Comparison of ENCODE assay signal across 10 mouse cellular contexts in the genomic region with DNA sequence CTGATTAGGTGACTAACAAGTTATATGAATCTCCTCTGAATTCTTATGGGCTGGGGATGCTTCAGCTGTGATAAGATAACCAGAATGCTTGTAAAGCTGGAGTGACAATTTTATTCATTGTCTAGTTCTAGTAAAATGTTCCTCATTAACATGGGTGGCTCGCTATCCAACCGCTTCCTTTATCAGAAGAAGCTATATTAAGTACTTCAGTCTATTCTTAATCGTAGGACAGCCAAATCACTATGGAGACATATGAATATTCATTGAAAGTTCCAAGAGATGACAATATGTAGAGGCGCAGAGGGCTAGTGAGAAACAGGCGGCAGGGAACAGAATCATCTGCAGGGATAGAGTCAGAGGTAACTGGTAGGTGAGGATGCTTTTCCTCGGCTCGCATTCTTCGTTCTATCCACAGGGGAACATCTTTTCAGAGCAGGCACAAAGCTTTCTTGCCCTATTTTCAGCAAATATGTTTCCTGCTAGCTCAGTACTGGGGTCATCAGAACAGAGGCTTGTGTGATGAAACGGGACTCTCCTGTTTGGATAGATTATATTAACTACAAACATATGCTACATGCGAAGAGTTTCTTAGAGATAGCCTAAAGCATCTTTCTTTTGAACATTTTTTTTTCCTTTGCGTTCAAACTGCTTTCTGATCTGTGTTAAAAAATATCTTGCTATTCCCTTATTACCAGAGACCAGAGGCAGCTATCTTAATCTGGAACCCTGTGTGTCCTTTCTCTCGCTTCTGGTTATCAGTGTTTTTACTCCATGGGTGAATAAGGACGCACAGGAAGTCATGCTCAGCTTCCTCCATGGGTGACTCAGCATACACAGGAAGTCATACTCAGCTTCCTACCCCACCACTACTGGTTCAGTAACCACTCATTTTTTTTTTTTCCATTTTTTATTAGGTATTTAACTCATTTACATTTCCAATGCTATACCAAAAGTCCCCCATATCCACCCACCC. TPM values are rescaled to one million over a fixed set of nuclear protein-coding genes. Genes with fewer than 3 reads are reported as not detected.
A peak's percentile ranks its signal among the peaks of the same experiment; 100 is the strongest.
DNase-seq lines count a peak whose midpoint lies in the region; ATAC-seq and TF ChIP-seq lines count a peak whose summit lies in the region.
"Had no signal": no experiment of that assay in that cellular context is flagged by ENCODE, and none has a peak within 500 bp of the region (broad histone marks: within the 10 kb centered on the region; RNA-seq: fewer than 3 reads in every experiment).

No protein-coding gene starts in this region.

- no peaks in the 10 kb centered on the region for H3K4me1 ChIP-seq in kidney, embryonic 16.5 days (ENCODE audit: insufficient read depth, low read length)
- peaks cover 6% of the 10 kb centered on the region; the same call in 1 of the 2 replicates for H3K4me1 ChIP-seq in heart, postnatal 0 days (ENCODE audit: control insufficient read depth, insufficient read depth)
- H3K4me1 ChIP-seq in midbrain, embryonic 10.5 days: peaks cover 7% of the 10 kb centered on the region; the same call in 1 of the 2 replicates

- no peak for ATAC-seq in kidney, embryonic 16.5 days (ENCODE audit: low FRiP score, low TSS enrichment)
- ATAC-seq in activated CD4-positive, CD25-positive, alpha-beta regulatory T cell, adult 4 months: peak; percentile 66
- ATAC-seq in heart, postnatal 0 days (ENCODE audit: insufficient read depth, low read depth): no peak
- ATAC-seq: Patski had no signal

- H3K36me3 ChIP-seq in kidney, embryonic 16.5 days (ENCODE audit: insufficient read depth, low read length): no peaks in the 10 kb centered on the region
- H3K36me3 ChIP-seq in heart, postnatal 0 days (replicated peaks; ENCODE audit: control insufficient read depth, insufficient read depth, low read length): no peaks in the 10 kb centered on the region
- H3K36me3 ChIP-seq in midbrain, embryonic 10.5 days: no peaks in the 10 kb centered on the region

- H3K27me3 ChIP-seq in kidney, embryonic 16.5 days (ENCODE audit: insufficient read depth, low read length): no peaks in the 10 kb centered on the region
- no peaks in the 10 kb centered on the region for H3K27me3 ChIP-seq in heart, postnatal 0 days (ENCODE audit: control insufficient read depth, insufficient read depth, low read length)
- no peaks in the 10 kb centered on the region for H3K27me3 ChIP-seq in midbrain, embryonic 10.5 days (ENCODE audit: low read depth, poor library complexity, severe bottlenecking)
- H3K27me3 ChIP-seq: Patski had no signal

- 87% methylated on average over 13 of the region's 13 CpGs for WGBS in kidney, embryonic 16.5 days
- WGBS in heart, postnatal 0 days: 53% methylated on average over 13 of the region's 13 CpGs
- WGBS in midbrain, embryonic 10.5 days: 88% methylated on average over 13 of the region's 13 CpGs

- TF ChIP-seq EP300 in heart, postnatal 0 days (IDR thresholded peaks at IDR 0.05; ENCODE audit: low read depth): no peak

- H3K9ac ChIP-seq in kidney, embryonic 16.5 days (replicated peaks; ENCODE audit: low read length): no peak overlapping the region
- H3K9ac ChIP-seq in heart, postnatal 0 days (replicated peaks; ENCODE audit: low read depth, low read length): no peak overlapping the region

- no peak overlapping the region for H3K27ac ChIP-seq in kidney, embryonic 16.5 days (ENCODE audit: low read length)
- peak overlapping the region; percentile 32; the same call in 1 of the 2 replicates for H3K27ac ChIP-seq in heart, postnatal 0 days (ENCODE audit: low read depth)
- no peak overlapping the region for H3K27ac ChIP-seq in midbrain, embryonic 10.5 days (replicated peaks)

- 0 out of 2 replicates have a peak overlapping the region, but pooled peaks have one; percentile 20 for H3K4me3 ChIP-seq in kidney, embryonic 16.5 days (ENCODE audit: low read length)
- H3K4me3 ChIP-seq in heart, postnatal 0 days (ENCODE audit: low read depth, low read length): peak overlapping the region; percentile 36
- H3K4me3 ChIP-seq in midbrain, embryonic 10.5 days: peak overlapping the region; percentile 32

- no peak for DNase-seq in kidney, adult 18-20 months
- DNase-seq in heart, postnatal 0 days (ENCODE audit: low spot score): no peak
- DNase-seq in midbrain, embryonic 10.5 days (ENCODE audit: low spot score): no peak
- DNase-seq in adrenal gland, adult 18-20 months (ENCODE audit: low spot score in 2 of 2): no peak
- DNase-seq in kidney, postnatal 25 days: no peak
- no peak for DNase-seq in adrenal gland, postnatal 4 days (ENCODE audit: low spot score in 2 of 2)

- H3K4me2 ChIP-seq in kidney, embryonic 16.5 days (replicated peaks; ENCODE audit: low read depth, low read length): peak overlapping the region; percentile 47
- H3K4me2 ChIP-seq in heart, postnatal 0 days (ENCODE audit: low read depth, low read length): peak overlapping the region; percentile 60

- TF ChIP-seq CTCF in heart, postnatal 0 days (IDR thresholded peaks at IDR 0.05; ENCODE audit: low read depth): no peak

- no peaks in the 10 kb centered on the region for H3K9me3 ChIP-seq in kidney, embryonic 16.5 days (ENCODE audit: low read length)
- peaks cover 5% of the 10 kb centered on the region; the same call in 1 of the 2 replicates for H3K9me3 ChIP-seq in heart, postnatal 0 days (replicated peaks; ENCODE audit: control insufficient read depth, low read length)
- H3K9me3 ChIP-seq in midbrain, embryonic 10.5 days (replicated peaks): no peaks in the 10 kb centered on the region

RNA-seq across cellular contexts. Expression of a gene that starts 34.1 kb away (rescaled TPM):
- polyA plus RNA-seq in kidney, embryonic 16.5 days (2015; fragmentation: Nextera tagmentation; extraction: Ambion mirVana): not detected in 2 replicates
- not detected for polyA plus RNA-seq in activated CD4-positive, CD25-positive, alpha-beta regulatory T cell, adult 4 months (2017; shearing (Covaris generic))
- not detected in 2 replicates for total RNA-seq in heart, postnatal 0 days (2014; rRNA removed; ENCODE audit: low replicate concordance)
- not detected in 2 replicates for polyA plus RNA-seq in heart, postnatal 0 days (2015; fragmentation: Nextera tagmentation; extraction: Ambion mirVana)
- not detected in 2 replicates for polyA plus RNA-seq in midbrain, embryonic 10.5 days (2016; fragmentation: Nextera tagmentation; extraction: Ambion mirVana)
- total RNA-seq in adrenal gland, adult 18-20 months (2021): under 1 TPM in 1 of 2 experiments, not detected in 1; 0.19 TPM
- under 1 TPM in 1 of 2 experiments, not detected in 1; 0.23 TPM for total RNA-seq in adrenal gland, postnatal 4 days (2021)
- polyA plus RNA-seq: neural tube, embryonic 11.5 days had no signal
